Mouse (Mus musculus): ENCODE data around the gene Aicda.

DNA sequence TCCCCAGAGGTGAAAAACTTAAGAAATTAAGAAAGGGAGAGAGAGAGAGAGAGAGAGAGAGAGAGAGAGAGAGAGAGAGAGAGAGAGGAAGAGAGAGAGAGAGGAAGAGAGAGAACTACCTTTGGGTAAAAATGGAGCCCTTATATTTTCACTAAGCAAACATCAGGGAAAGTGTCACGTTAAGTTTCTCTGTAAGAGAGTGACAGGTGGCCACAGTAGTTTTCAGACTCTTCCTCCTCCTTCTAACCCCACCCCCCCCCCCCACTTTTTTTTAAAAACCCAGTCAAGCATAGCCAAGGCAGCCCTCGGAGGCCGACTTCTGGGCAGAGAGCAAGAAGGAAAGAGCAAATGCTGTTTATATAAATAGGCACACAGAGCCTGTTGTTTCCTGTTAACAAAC is 19.6 kb upstream of the Aicda start:
- TF ChIP-seq CTCF (IDR thresholded peaks at IDR 0.05; ENCODE audit: extremely low read depth, insufficient read length, insufficient replicate concordance, low read depth, low read length) (no peak), POLR2A (IDR thresholded peaks at IDR 0.05; ENCODE audit: low read depth, low read length) (no peak)
